Mouse (Mus musculus): ENCODE data around the gene Atp2c2. TPM values are rescaled to one million over a fixed set of nuclear protein-coding genes. Genes with fewer than 3 reads are reported as not detected.

Gene Atp2c2
- polyA plus RNA-seq, 1 experiment from 2014 or later = 3.2 TPM

GRCm38 (mm10) chr8:119727093-119727492 lies 27.3 kb downstream of the Atp2c2 start:
- Histone ChIP-seq H3K9ac (no peak overlapping the region), H3K4me1 (peaks cover 4% of the 10 kb centered on the region; the same call in 1 of the 2 replicates), H3K9me3 (no peaks in the 10 kb centered on the region), H3K4me3 (no peak overlapping the region), H3K27me3 (no peaks in the 10 kb centered on the region), H3K36me3 (no peaks in the 10 kb centered on the region), H3K27ac (no peak overlapping the region), H3K4me2 (no peak overlapping the region)
- 77% methylated on average over 8 of the region's 8 CpGs for WGBS
- ATAC-seq (ENCODE audit: borderline replicate concordance, extremely low read depth, low FRiP score, low TSS enrichment) = no peak

GRCm38 (mm10) chr8:119728351-119728895 lies 28.6 kb downstream of the Atp2c2 start:
- Histone ChIP-seq H3K9ac (no peak overlapping the region), H3K36me3 (no peaks in the 10 kb centered on the region), H3K27me3 (no peaks in the 10 kb centered on the region), H3K4me2 (no peak overlapping the region), H3K27ac (no peak overlapping the region), H3K4me1 (peaks cover 4% of the 10 kb centered on the region; the same call in 1 of the 2 replicates), H3K9me3 (no peaks in the 10 kb centered on the region), H3K4me3 (no peak overlapping the region)
- no peak for ATAC-seq (ENCODE audit: borderline replicate concordance, extremely low read depth, low FRiP score, low TSS enrichment)
- WGBS = 79% methylated on average over 8 of the region's 8 CpGs

- Histone ChIP-seq H3K4me3 (no peak overlapping the region), H3K4me1 (peaks cover 4% of the 10 kb centered on the region; the same call in 1 of the 2 replicates), H3K27me3 (no peaks in the 10 kb centered on the region), H3K9me3 (no peaks in the 10 kb centered on the region), H3K36me3 (no peaks in the 10 kb centered on the region), H3K27ac (no peak overlapping the region), H3K9ac (no peak overlapping the region), H3K4me2 (no peak overlapping the region)
- 75% methylated on average over 13 of the region's 13 CpGs for WGBS
- ATAC-seq (ENCODE audit: borderline replicate concordance, extremely low read depth, low FRiP score, low TSS enrichment) = no peak
These were observed 32.3 kb downstream of the Atp2c2 start for GRCm38 (mm10) chr8:119732072-119732471.

GRCm38 (mm10) chr8:119736348-119736917 lies 36.6 kb downstream of the Atp2c2 start:
- Histone ChIP-seq H3K27ac (no peak overlapping the region), H3K36me3 (no peaks in the 10 kb centered on the region), H3K9me3 (no peaks in the 10 kb centered on the region), H3K4me3 (no peak overlapping the region), H3K4me1 (peaks cover 20% of the 10 kb centered on the region), H3K4me2 (no peak overlapping the region), H3K9ac (no peak overlapping the region), H3K27me3 (no peaks in the 10 kb centered on the region)
- WGBS = 79% methylated on average over 10 of the region's 10 CpGs
- ATAC-seq (ENCODE audit: borderline replicate concordance, extremely low read depth, low FRiP score, low TSS enrichment) = no peak

- Histone ChIP-seq H3K4me2 (no peak overlapping the region), H3K27ac (no peak overlapping the region), H3K9me3 (no peaks in the 10 kb centered on the region), H3K9ac (no peak overlapping the region), H3K27me3 (no peaks in the 10 kb centered on the region), H3K4me1 (peaks cover 22% of the 10 kb centered on the region), H3K36me3 (no peaks in the 10 kb centered on the region), H3K4me3 (no peak overlapping the region)
- no peak for ATAC-seq (ENCODE audit: borderline replicate concordance, extremely low read depth, low FRiP score, low TSS enrichment)
- 52% methylated on average over 11 of the region's 11 CpGs for WGBS
These were observed 37.5 kb downstream of the Atp2c2 start for GRCm38 (mm10) chr8:119737093-119737900.

GRCm38 (mm10) chr8:119738129-119738907 lies 38.5 kb downstream of the Atp2c2 start:
- Histone ChIP-seq H3K27me3 (no peaks in the 10 kb centered on the region), H3K36me3 (no peaks in the 10 kb centered on the region), H3K9me3 (no peaks in the 10 kb centered on the region), H3K4me3 (no peak overlapping the region), H3K4me1 (peaks cover 23% of the 10 kb centered on the region), H3K9ac (no peak overlapping the region), H3K27ac (no peak overlapping the region), H3K4me2 (no peak overlapping the region)
- ATAC-seq (ENCODE audit: borderline replicate concordance, extremely low read depth, low FRiP score, low TSS enrichment) = no peak
- 71% methylated on average over 19 of the region's 19 CpGs for WGBS

GRCm38 (mm10) chr8:119740634-119741033 lies 40.8 kb downstream of the Atp2c2 start:
- H3K36me3 ChIP-seq = no peaks in the 10 kb centered on the region
- no peaks in the 10 kb centered on the region for H3K27me3 ChIP-seq
- no peak overlapping the region for H3K4me3 ChIP-seq
- no peak overlapping the region for H3K9ac ChIP-seq
- peak overlapping the region; percentile 70 for H3K27ac ChIP-seq
- H3K4me2 ChIP-seq = no peak overlapping the region
- WGBS = 33% methylated on average over 4 of the region's 4 CpGs
- H3K9me3 ChIP-seq = no peaks in the 10 kb centered on the region
- ATAC-seq (ENCODE audit: borderline replicate concordance, extremely low read depth, low FRiP score, low TSS enrichment) = peak; percentile 40; the same call in 1 of the 2 replicates
- H3K4me1 ChIP-seq = peaks cover 34% of the 10 kb centered on the region

- H3K4me3 ChIP-seq = no peak overlapping the region
- H3K27me3 ChIP-seq = no peaks in the 10 kb centered on the region
- peaks cover 34% of the 10 kb centered on the region for H3K4me1 ChIP-seq
- H3K27ac ChIP-seq = no peak overlapping the region
- no peak overlapping the region for H3K4me2 ChIP-seq
- no peak overlapping the region for H3K9ac ChIP-seq
- no peaks in the 10 kb centered on the region for H3K9me3 ChIP-seq
- 85% methylated on average over 7 of the region's 7 CpGs for WGBS
- no peaks in the 10 kb centered on the region for H3K36me3 ChIP-seq
- no peak for ATAC-seq (ENCODE audit: borderline replicate concordance, extremely low read depth, low FRiP score, low TSS enrichment)
These were observed 42.6 kb downstream of the Atp2c2 start for GRCm38 (mm10) chr8:119742409-119742808.

GRCm38 (mm10) chr8:119743291-119744026 lies 43.6 kb downstream of the Atp2c2 start:
- Histone ChIP-seq H3K9ac (no peak overlapping the region), H3K4me2 (no peak overlapping the region), H3K4me1 (peaks cover 28% of the 10 kb centered on the region), H3K36me3 (no peaks in the 10 kb centered on the region), H3K27ac (no peak overlapping the region), H3K9me3 (no peaks in the 10 kb centered on the region), H3K4me3 (no peak overlapping the region), H3K27me3 (no peaks in the 10 kb centered on the region)
- 38% methylated on average over 13 of the region's 13 CpGs for WGBS
- no peak for ATAC-seq (ENCODE audit: borderline replicate concordance, extremely low read depth, low FRiP score, low TSS enrichment)

- H3K9me3 ChIP-seq = no peaks in the 10 kb centered on the region
- no peak overlapping the region for H3K4me3 ChIP-seq
- no peak for ATAC-seq (ENCODE audit: borderline replicate concordance, extremely low read depth, low FRiP score, low TSS enrichment)
- no peak overlapping the region for H3K4me2 ChIP-seq
- H3K27ac ChIP-seq = no peak overlapping the region; the same call in 1 of the 2 replicates
- H3K9ac ChIP-seq = no peak overlapping the region
- H3K4me1 ChIP-seq = peaks cover 20% of the 10 kb centered on the region
- H3K27me3 ChIP-seq = no peaks in the 10 kb centered on the region
- H3K36me3 ChIP-seq = no peaks in the 10 kb centered on the region
- WGBS = 56% methylated on average over 4 of the region's 4 CpGs
These were observed 44.8 kb downstream of the Atp2c2 start for GRCm38 (mm10) chr8:119744604-119745003.

Measured in lung, embryonic 15.5 days (tissue).